Mouse (Mus musculus): ENCODE measurements around the gene Mri1.

DNA sequence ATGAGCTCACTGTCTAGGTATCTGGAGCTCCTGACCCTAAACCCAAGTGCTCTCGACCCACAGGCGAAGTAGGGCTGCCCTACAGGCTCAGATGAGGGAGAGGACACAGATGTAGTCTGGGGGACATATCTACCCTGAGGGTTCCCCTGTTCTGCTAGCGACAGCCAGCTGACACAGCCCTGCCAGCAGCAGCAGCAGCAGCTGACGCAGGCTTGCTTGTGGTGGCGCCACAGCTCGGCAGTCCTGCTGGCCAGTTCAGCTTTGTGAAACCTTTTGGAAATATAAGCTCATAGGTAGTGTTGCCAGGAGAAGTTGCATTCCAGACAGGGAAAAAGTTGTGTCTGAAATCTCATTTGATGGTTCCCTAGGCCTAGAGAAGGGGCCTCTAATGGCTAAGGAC, 16.0 kb downstream of the Mri1 start:
- TF ChIP-seq POLR2A (IDR thresholded peaks at IDR 0.05; ENCODE audit: insufficient read depth, low read depth, low read length) (no peak), EP300 (IDR thresholded peaks at IDR 0.05; ENCODE audit: insufficient read depth, low read depth, low read length) (no peak)
